Mouse (Mus musculus) neural tube, embryonic 12.5 days (tissue): ENCODE measurements around the gene Ppm1l. TPM values are rescaled to one million over a fixed set of nuclear protein-coding genes. Genes with fewer than 3 reads are reported as not detected.
"Not testable (repeated sequence)": the region's sequence is repeated elsewhere in the genome, so short reads cannot be mapped to it uniquely, and the experiment has no call there.

Source experiments
- ATAC-seq: fragments of 200-750 bp; cut with Nextera tagmentation; 2 replicates; pipeline ENCODE4 v1.8.0; 2017; ENCODE audit warnings: low read depth, mild to moderate bottlenecking, moderate TSS enrichment, moderate library complexity; ENCODE audit not compliant: low FRiP score
- H3K27ac ChIP-seq: fragments of 300-500 bp; sonication (generic); 2 replicates; pipeline ENCODE4 v1.5.1; 2016
- H3K27me3 ChIP-seq: fragments of 300-500 bp; sonication (generic); replicated peaks from 2 replicates; pipeline ENCODE4 v1.6.1; 2016; ENCODE audit warnings: mild to moderate bottlenecking
- H3K36me3 ChIP-seq: fragments of 300-500 bp; sonication (generic); 2 replicates; pipeline ENCODE4 v1.6.1; 2016; ENCODE audit warnings: mild to moderate bottlenecking
- H3K4me1 ChIP-seq: fragments of 300-500 bp; sonication (generic); 2 replicates; pipeline ENCODE4 v1.6.1; 2016
- H3K4me2 ChIP-seq: fragments of 300-500 bp; sonication (generic); replicated peaks from 2 replicates; pipeline ENCODE4 v1.6.1; 2016; ENCODE audit warnings: mild to moderate bottlenecking
- H3K4me3 ChIP-seq: fragments of 300-500 bp; sonication (generic); 2 replicates; pipeline ENCODE4 v1.5.1; 2016
- H3K9ac ChIP-seq: fragments of 300-500 bp; sonication (generic); 2 replicates; pipeline ENCODE4 v1.6.1; 2016; ENCODE audit warnings: mild to moderate bottlenecking
- H3K9me3 ChIP-seq: fragments of 300-500 bp; sonication (generic); 2 replicates; pipeline ENCODE4 v1.6.1; 2016; ENCODE audit warnings: mild to moderate bottlenecking
- WGBS: fragments of 180-500 bp; shearing (Covaris S2); methylation state at CpG from one replicate; pipeline ENCODE4 v1.1.7; 2016; 5-methylcytosine and 5-hydroxymethylcytosine counted together
- polyA plus RNA-seq: library from polyadenylated mRNA; unstranded; fragments of >200 nt; fragmentation: Nextera tagmentation; extraction: Ambion mirVana; gene quantifications from 2 replicates; pipeline ENCODE4 v1.2.1, GENCODE M21; 2016

The Ppm1l gene
- polyA plus RNA-seq, 1 experiment from 2014 or later, result 26.0 TPM

DNA sequence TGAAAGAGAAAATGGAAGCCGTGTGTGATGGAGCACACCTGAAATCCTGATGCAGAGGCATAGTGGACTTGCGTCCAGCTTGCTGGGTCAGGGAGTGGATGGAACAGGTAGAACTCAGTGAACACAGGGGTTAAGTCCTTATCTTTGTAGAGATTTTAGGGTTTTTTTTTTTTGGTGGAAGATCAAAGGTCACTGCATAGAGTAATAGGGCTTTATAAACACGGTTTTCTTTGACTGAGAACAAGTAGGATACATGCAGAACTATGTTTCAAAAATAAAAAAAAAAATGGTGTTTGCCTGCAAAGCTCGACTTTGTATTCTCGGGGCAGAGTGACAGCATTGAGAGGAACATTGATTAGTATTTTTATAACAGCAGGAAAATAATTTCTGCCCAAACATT, 75.6 kb downstream of the Ppm1l start:
- Histone ChIP-seq H3K4me1 (no peaks in the 10 kb centered on the region), H3K27me3 (no peaks in the 10 kb centered on the region), H3K9ac (no peak overlapping the region), H3K4me2 (no peak overlapping the region), H3K4me3 (no peak overlapping the region), H3K9me3 (no peaks in the 10 kb centered on the region), H3K36me3 (no peaks in the 10 kb centered on the region), H3K27ac (no peak overlapping the region)
- WGBS, result 90% methylated on average over 5 of the region's 5 CpGs
- no peak for ATAC-seq

DNA sequence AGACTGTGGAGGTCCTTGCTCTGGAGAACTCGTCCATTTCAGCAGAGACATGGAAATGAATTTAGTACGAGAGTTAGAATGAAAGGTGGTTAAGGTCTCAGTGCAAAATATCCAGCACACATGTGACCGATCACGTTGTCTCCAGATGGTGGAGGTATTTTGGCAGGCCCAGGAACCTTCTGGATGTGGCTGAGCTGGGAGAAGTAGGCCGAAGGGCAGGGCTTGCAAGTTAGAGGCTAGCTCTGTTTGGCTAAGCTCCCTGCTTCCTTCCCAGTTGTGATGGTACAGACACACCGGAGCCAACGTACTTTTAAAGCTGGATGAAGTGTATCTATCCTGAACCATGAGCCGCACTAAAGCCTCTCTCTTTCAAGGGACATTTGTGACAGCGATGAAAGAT, 76.4 kb downstream of the Ppm1l start:
- Histone ChIP-seq H3K9ac (no peak overlapping the region), H3K27me3 (no peaks in the 10 kb centered on the region), H3K9me3 (no peaks in the 10 kb centered on the region), H3K27ac (no peak overlapping the region), H3K36me3 (no peaks in the 10 kb centered on the region), H3K4me1 (no peaks in the 10 kb centered on the region), H3K4me3 (no peak overlapping the region), H3K4me2 (no peak overlapping the region)
- no peak for ATAC-seq
- WGBS, result 88% methylated on average over 9 of the region's 9 CpGs

DNA sequence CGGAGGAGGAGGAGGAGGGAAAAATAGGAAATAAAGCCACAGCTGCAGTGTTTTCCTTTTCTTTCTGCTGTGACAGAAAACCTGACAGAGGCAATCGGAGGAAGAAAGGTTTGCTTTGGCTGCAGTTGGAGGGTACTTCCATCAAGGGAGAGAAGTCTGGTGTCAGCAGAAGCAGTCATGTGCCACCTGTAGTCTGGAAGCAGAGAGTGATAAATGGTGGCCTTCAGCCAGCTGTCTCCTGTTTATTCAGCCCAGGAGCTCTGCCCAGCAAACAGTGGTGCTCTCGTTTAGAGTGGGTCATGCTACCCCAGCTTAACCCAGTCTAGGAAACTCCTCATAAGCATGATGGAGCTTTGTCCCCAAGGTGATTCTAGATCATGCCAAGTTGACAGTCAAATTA, 77.3 kb downstream of the Ppm1l start:
- H3K9me3 ChIP-seq, result no peaks in the 10 kb centered on the region

DNA sequence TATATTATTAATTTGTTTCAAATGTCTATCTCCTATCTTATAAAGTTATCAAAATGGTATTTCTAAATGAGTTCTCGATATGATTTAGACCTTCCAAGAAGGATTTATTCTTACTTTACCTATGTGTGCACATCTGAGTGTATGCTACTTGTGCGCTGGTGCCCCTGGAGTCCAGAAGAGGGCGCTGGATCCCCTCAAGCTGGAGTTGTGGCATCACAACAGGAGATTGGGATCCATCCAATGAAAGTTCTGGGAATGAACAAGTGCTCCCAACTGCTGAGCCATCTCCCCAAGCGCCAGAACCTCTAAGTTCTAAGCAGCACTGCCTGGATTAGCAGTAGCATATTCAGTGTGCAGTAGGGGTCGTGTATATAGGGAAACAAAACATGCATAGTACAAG, 78.4 kb downstream of the Ppm1l start:
- ATAC-seq, result no peak
- no peak overlapping the region for H3K9ac ChIP-seq
- no peaks in the 10 kb centered on the region for H3K36me3 ChIP-seq
- 81% methylated on average over 5 of the region's 5 CpGs for WGBS
- no peak overlapping the region for H3K4me2 ChIP-seq
- 0 out of 2 replicates have a peak, but pooled peaks cover 4% of the 10 kb centered on the region for H3K27me3 ChIP-seq
- H3K9me3 ChIP-seq, result no peaks in the 10 kb centered on the region
- H3K4me1 ChIP-seq, result no peaks in the 10 kb centered on the region
- H3K4me3 ChIP-seq, result no peak overlapping the region
- H3K27ac ChIP-seq, result no peak overlapping the region

More for the DNA sequence above, 77.3 kb downstream of the Ppm1l start:
- Histone ChIP-seq H3K4me2 (no peak overlapping the region), H3K27ac (no peak overlapping the region), H3K4me3 (no peak overlapping the region), H3K36me3 (no peaks in the 10 kb centered on the region), H3K27me3 (no peaks in the 10 kb centered on the region), H3K9ac (no peak overlapping the region), H3K4me1 (no peaks in the 10 kb centered on the region)
- ATAC-seq, result no peak
- WGBS, result 66% methylated on average over 3 of the region's 3 CpGs

DNA sequence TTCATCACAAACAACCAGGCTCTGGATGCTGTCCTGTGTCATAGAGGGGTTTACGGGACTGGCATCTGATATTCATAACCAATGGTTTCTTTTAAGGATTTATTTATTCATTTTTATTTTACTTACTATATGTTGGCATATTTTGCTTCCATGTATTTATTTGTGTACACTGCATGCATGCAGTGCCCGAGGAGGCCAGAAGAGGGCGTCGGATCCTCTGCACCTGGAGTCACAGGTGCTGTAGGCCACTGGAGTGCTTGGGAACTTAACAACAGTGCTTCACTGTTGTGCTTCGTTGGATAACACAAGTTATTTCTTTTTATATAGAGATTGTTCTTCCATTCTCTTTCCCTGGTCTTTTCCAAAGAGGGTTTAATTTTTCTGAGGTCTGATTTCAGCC, 81.1 kb downstream of the Ppm1l start:
- peaks cover 19% of the 10 kb centered on the region for H3K27me3 ChIP-seq
- no peak overlapping the region for H3K9ac ChIP-seq
- H3K36me3 ChIP-seq, result no peaks in the 10 kb centered on the region
- H3K9me3 ChIP-seq, result no peaks in the 10 kb centered on the region
- no peak overlapping the region for H3K27ac ChIP-seq
- ATAC-seq, result no peak
- H3K4me3 ChIP-seq, result no peak overlapping the region
- no peak overlapping the region for H3K4me2 ChIP-seq
- H3K4me1 ChIP-seq, result no peaks in the 10 kb centered on the region
- WGBS, result 68% methylated on average over 5 of the region's 5 CpGs

DNA sequence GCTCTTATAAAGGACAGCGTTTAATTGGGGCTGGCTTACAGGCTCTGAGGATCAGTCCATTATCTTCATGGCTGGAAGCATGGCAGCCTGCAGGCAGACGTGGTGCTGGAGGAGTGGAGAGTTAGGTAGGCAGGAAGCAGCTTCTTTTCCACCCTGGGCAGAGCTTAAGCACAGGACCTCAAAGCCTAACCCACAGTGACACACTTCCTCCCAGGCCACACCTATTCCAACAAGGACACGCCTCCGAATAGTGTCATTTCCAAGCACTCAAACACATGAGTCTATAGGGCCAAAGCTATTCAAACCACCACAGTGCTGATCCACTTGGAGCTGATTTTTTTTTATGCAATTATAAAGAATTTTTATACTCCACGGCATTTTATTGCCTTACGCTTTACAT, 82.7 kb downstream of the Ppm1l start:
- WGBS, result 89% methylated on average over 6 of the region's 6 CpGs
- Histone ChIP-seq H3K9me3 (no peaks in the 10 kb centered on the region), H3K27ac (no peak overlapping the region), H3K27me3 (peaks cover 28% of the 10 kb centered on the region), H3K9ac (no peak overlapping the region), H3K4me1 (no peaks in the 10 kb centered on the region), H3K36me3 (no peaks in the 10 kb centered on the region), H3K4me3 (no peak overlapping the region), H3K4me2 (no peak overlapping the region)
- ATAC-seq, result no peak

DNA sequence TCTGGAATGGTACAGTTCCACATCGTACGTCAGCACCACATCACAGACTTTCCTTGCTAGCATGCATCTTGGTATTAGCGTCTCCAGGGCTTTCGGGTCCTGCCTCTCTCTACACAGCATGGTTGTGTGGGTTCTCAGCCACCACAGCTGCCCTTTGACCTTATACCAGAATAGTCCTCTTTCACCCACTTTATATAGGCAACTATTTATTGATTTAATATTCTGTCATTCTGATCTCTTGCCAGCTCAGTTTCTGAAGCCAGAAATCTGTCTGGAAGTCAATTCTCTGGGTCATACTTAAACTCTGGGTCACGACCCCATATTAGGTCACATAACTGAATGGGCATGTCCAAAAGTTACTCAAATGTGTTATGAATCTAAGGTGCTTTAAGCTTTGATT, 86.5 kb downstream of the Ppm1l start:
- H3K27me3 ChIP-seq, result peaks cover 50% of the 10 kb centered on the region
- 81% methylated on average over 5 of the region's 5 CpGs for WGBS
- H3K4me2 ChIP-seq, result no peak overlapping the region

DNA sequence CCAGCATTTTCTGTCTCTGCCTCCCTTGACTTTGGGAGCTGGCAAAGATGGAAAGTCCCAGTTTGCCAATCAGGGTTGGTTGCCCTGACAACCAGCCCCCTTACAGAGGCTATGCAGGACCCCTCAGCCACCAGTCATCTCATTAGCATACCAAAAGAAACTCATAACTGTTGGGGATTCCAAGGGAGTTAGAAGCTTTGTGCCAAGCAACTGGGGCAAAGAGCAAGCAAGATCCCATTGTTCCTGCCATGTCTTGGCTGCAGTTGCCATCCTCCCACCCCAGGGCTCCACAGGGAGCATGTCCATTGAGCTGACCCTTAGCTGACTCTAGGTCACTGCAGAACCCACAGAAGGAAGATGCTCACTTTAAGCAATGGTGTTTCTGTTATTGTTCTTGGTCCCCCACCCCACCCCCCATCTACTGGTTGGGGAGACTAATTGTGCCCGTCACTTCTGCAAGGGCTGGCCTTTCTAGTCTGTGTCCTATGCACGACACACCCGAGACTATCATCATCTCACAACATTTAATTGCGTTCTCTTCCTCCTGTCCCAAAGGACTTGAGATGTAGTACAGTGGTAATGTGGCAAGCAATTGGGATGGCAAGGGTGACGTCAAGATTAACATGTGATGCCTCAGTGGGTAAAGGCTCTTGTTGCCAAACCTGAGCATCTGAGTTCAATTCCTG, 89.7 kb downstream of the Ppm1l start:
- Histone ChIP-seq H3K4me1 (0 out of 2 replicates have a peak, but pooled peaks cover 3% of the 10 kb centered on the region), H3K4me2 (no peak overlapping the region), H3K4me3 (no peak overlapping the region), H3K9me3 (no peaks in the 10 kb centered on the region), H3K27me3 (peaks cover 64% of the 10 kb centered on the region), H3K9ac (no peak overlapping the region), H3K36me3 (no peaks in the 10 kb centered on the region), H3K27ac (no peak overlapping the region)
- ATAC-seq, result peak; percentile 92
- 37% methylated on average over 5 of the region's 5 CpGs for WGBS

More for the DNA sequence above, 86.5 kb downstream of the Ppm1l start:
- H3K4me3 ChIP-seq, result no peak overlapping the region
- H3K27ac ChIP-seq, result no peak overlapping the region
- 0 out of 2 replicates have a peak, but pooled peaks cover 3% of the 10 kb centered on the region for H3K4me1 ChIP-seq
- ATAC-seq, result no peak
- no peaks in the 10 kb centered on the region for H3K36me3 ChIP-seq
- H3K9ac ChIP-seq, result no peak overlapping the region
- H3K9me3 ChIP-seq, result no peaks in the 10 kb centered on the region

DNA sequence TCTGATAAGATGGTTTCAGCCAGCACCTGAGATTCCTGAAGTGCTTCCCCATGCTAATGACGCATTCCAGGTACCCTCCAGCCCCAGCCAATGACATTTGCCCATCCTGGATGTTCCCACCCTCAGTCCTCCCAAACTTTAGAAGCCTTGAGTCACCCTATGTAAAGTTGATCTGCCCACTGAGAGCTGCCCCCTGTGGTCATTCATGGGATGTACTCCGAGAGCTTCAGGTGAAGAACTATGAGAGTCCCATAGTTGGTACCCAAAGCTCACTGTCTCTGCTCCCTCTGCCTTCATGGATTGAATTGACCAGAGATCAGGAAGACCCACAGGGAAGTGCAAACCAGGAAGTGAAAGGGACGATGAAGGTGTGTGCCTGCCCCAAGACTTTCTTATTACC, 91.4 kb downstream of the Ppm1l start:
- Histone ChIP-seq H3K9me3 (no peaks in the 10 kb centered on the region), H3K9ac (no peak overlapping the region), H3K36me3 (no peaks in the 10 kb centered on the region), H3K27ac (no peak overlapping the region), H3K27me3 (peaks cover 55% of the 10 kb centered on the region), H3K4me3 (no peak overlapping the region), H3K4me2 (no peak overlapping the region), H3K4me1 (0 out of 2 replicates have a peak, but pooled peaks cover 3% of the 10 kb centered on the region)
- no peak for ATAC-seq
- WGBS, result 91% methylated on average over 3 of the region's 3 CpGs

DNA sequence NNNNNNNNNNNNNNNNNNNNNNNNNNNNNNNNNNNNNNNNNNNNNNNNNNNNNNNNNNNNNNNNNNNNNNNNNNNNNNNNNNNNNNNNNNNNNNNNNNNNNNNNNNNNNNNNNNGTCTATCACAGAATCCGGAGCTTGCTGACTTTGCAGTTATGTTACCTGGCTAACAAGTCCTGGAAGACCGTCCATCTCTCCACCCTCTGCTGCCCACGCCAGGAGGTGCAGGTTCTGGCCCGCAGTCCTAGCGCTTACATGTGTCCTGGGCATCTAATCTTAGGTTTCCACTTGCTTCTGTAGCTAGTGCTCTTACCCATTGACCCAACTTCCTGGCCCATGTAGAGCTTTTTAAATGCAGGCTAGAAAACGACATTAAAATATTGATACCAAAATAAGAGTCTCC, 99.5 kb downstream of the Ppm1l start:
- H3K4me3 ChIP-seq, result no peak overlapping the region
- no peak overlapping the region for H3K27ac ChIP-seq
- H3K9ac ChIP-seq, result no peak overlapping the region
- 88% methylated on average over 6 of the region's 6 CpGs for WGBS
- no peak overlapping the region for H3K4me2 ChIP-seq
- no peak for ATAC-seq
- no peaks in the 10 kb centered on the region for H3K4me1 ChIP-seq
- no peaks in the 10 kb centered on the region for H3K36me3 ChIP-seq
- H3K27me3 ChIP-seq, result peaks cover 14% of the 10 kb centered on the region; the same call in 1 of the 2 replicates
- no peaks in the 10 kb centered on the region for H3K9me3 ChIP-seq

DNA sequence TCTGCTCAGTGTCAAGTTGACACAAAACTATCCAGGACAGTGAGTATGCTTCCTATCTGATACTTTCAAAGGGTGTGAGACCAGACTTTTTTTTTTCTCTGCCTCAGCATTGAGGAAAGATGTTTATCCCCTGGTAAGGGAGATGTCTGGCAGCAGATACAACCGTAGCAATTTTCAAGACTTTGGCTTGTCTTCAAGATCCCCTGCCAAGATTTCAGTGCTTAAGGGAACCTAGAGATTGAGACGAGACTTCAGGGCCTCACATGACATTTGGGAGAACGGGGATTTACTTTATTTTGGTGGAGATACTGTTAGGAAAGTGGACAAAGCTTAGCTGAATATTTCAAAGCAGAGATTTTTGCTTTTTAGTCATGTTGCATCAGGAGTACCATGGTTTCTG, 106.1 kb downstream of the Ppm1l start:
- Histone ChIP-seq H3K4me3 (no peak overlapping the region), H3K36me3 (no peaks in the 10 kb centered on the region), H3K27ac (no peak overlapping the region), H3K9ac (no peak overlapping the region), H3K9me3 (no peaks in the 10 kb centered on the region; the same call in 1 of the 2 replicates), H3K4me2 (no peak overlapping the region), H3K4me1 (no peaks in the 10 kb centered on the region), H3K27me3 (no peaks in the 10 kb centered on the region)
- ATAC-seq, result no peak
- 83% methylated on average over 3 of the region's 3 CpGs for WGBS

DNA sequence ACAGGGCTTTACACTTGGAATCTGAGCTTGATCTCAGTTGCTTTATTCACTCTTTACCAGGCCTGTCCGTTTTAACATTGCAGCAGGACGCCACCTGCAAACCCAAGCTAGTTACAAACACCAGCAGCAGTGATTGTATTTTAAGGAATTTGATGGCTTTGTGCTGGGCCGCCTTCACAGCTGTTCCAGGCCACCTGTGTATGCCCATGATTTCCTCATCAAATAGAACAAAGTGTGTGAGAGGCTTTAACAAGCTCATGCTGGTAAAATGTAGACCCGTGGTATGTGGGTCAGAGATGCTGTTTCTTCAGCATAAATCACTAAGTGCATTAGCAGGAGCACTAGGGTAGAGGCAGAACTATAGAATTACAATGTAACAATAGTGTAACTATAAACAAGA, 106.7 kb downstream of the Ppm1l start:
- Histone ChIP-seq H3K4me1 (no peaks in the 10 kb centered on the region), H3K27ac (no peak overlapping the region), H3K9ac (no peak overlapping the region), H3K4me2 (no peak overlapping the region), H3K27me3 (no peaks in the 10 kb centered on the region), H3K4me3 (no peak overlapping the region), H3K9me3 (no peaks in the 10 kb centered on the region; the same call in 1 of the 2 replicates), H3K36me3 (no peaks in the 10 kb centered on the region)
- WGBS, result 49% methylated on average over 4 of the region's 4 CpGs
- ATAC-seq, result no peak

DNA sequence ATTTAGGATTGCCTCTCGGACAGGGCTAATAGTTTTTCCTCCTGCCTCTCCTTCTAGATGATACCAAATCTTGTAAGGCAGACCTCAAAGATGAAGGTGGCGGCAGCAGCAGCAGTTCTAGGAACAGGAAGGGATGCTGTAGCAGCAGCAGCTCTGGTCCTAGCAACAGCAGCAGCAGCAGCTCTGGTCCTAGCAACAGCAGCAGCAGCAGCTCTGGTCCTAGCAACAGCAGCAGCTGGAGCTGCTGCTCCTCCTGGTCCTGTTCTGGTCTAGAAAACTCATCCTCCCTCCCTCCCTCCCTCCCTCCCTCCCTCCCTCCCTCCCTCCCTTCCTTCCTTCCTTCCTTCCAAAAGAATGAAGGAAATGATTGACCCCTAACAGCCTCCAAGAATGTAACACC, 108.1 kb downstream of the Ppm1l start:
- ATAC-seq, H3K4me2 ChIP-seq, H3K27ac ChIP-seq, H3K9me3 ChIP-seq, H3K27me3 ChIP-seq, H3K4me3 ChIP-seq, H3K36me3 ChIP-seq, H3K4me1 ChIP-seq, H3K9ac ChIP-seq: not testable (repeated sequence)
- WGBS, result 85% methylated on average over 2 of the region's 2 CpGs
